Mouse (Mus musculus) lung, adult 2 months (tissue): ENCODE data around the gene Kcnh2. TPM values are rescaled to one million over a fixed set of nuclear protein-coding genes. Genes with fewer than 3 reads are reported as not detected.
A peak's percentile ranks its signal among the peaks of the same experiment; 100 is the strongest.

Experiments
- DNase-seq: peaks from one replicate; pipeline ENCODE4 v3.0.0; 2022
- H3K4me1 ChIP-seq: fragments of 200-500 bp; 2 replicates; pipeline ENCODE4 v1.6.1; 2011; ENCODE audit warnings: low read length; ENCODE audit not compliant: control insufficient read depth, insufficient read depth
- H3K4me3 ChIP-seq: fragments of 200-500 bp; replicated peaks from 2 replicates; pipeline ENCODE3; 2011; ENCODE audit warnings: low read depth, mild to moderate bottlenecking, control low read depth, low read length; ENCODE audit errors: extremely low read depth
- CTCF ChIP-seq: fragments of 200-500 bp; IDR thresholded peaks from 2 replicates; pipeline ENCODE4 v1.5.1; 2011; ENCODE audit warnings: mild to moderate bottlenecking, low read length, control low read depth; ENCODE audit not compliant: insufficient read depth
- POLR2A ChIP-seq: fragments of 200-500 bp; IDR thresholded peaks from 2 replicates; pipeline ENCODE4 v1.6.1; 2011; ENCODE audit warnings: low read depth, mild to moderate bottlenecking, control low read depth, low read length, borderline replicate concordance; ENCODE audit errors: extremely low read depth
- WGBS: fragments of 180-500 bp; shearing (Covaris S2); methylation state at CpG from one replicate; pipeline ENCODE4 v1.1.7; 2018; 5-methylcytosine and 5-hydroxymethylcytosine counted together
- polyA plus RNA-seq: library from polyadenylated mRNA; depleted of rRNA; stranded (reverse); fragments of >200 nt; gene quantifications from 2 replicates; pipeline ENCODE4 v1.2.3, GENCODE M21; 2012

The Kcnh2 gene
- polyA plus RNA-seq, 1 experiment, result 29.5 TPM

DNA sequence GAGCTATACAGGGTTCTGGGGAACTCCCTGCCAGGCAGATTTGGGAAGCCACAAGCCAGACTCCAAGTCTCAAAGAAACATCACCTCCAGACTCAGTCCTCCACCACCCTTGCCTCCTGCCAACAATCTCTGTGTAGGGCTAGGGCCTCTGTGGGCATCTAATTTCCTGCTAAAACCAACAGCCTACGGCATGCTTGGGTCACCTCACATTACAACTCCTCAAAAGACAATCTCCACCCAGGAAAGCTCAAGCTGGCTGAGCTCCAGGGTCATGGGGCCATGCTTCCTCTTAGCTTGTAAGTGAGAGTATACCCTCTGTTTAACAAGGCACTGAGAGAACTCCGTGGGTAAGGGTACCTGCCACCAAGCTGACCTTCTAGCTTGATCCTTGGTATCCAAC, 13.6 kb downstream of the Kcnh2 start:
- Histone ChIP-seq H3K4me1 (peaks cover 3% of the 10 kb centered on the region; the same call in 1 of the 2 replicates), H3K4me3 (no peak overlapping the region)
- WGBS, result 14% methylated on average over 2 of the region's 2 CpGs
- DNase-seq, result no peak
- TF ChIP-seq CTCF, result no peak

- Histone ChIP-seq H3K4me3 (no peak overlapping the region), H3K4me1 (peaks cover 3% of the 10 kb centered on the region; the same call in 1 of the 2 replicates)
- WGBS, result 23% methylated on average over 9 of the region's 9 CpGs
- TF ChIP-seq CTCF, result no peak
- TF ChIP-seq POLR2A, result no peak
- DNase-seq, result no peak
These were observed 14.0 kb downstream of the Kcnh2 start for GRCm38 (mm10) chr5:24337366-24337765.

DNA sequence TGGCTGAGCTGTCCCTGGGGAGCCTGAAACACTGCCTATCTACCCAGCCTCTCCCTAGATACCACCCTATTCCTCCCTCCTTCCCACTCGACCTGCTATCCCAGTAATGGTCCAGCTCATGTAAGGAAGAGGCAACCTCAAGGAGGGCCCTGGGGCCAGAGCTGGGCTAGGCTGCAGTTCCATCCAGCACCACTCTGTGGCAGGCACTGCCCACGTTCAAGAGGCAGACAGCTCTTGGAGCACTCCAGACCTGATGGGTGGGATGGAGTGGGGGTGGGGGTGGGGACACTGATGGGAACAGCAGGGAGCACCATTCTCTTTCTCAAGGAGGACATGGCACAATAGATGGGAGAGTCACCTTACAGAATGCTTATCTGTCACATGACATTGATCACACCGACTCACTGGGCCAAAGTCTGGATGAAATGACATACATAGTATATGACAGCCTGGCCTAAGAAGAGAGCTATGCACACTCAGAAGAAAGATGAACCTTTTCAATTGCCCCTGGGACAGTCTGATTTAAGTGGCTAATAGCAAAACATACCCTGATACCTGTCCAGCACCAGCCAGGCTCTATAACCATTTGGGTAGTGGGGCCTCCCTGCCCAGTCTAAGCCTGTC, 15.4 kb downstream of the Kcnh2 start:
- Histone ChIP-seq H3K4me3 (no peak overlapping the region), H3K4me1 (peaks cover 3% of the 10 kb centered on the region; the same call in 1 of the 2 replicates)
- TF ChIP-seq CTCF (peak; percentile 80), POLR2A (no peak)
- no peak for DNase-seq
- WGBS, result 24% methylated on average over 3 of the region's 3 CpGs

DNA sequence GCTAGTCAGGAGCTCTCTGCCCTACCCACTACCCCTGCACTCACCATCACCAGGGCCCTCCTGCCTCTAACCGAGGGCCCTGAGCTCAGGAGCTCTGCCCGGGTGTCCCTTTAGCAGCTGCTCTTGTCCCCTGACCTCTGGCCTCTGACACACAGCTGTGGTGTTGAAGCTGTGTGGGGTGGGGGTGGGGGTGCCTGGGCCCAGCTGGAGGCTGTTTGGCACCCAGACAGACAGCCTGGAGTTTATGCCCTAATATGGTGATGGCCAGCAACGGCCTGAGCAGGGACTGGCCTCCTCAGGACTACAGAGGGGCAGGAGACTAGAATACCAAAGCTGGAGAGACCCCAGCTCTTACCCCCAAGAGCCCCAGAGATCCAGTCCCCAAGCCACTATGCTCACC, 16.7 kb downstream of the Kcnh2 start:
- no peak for DNase-seq
- peaks cover 3% of the 10 kb centered on the region for H3K4me1 ChIP-seq
- no peak overlapping the region for H3K4me3 ChIP-seq
- TF ChIP-seq POLR2A (no peak), CTCF (no peak)
- 26% methylated on average over 3 of the region's 3 CpGs for WGBS

DNA sequence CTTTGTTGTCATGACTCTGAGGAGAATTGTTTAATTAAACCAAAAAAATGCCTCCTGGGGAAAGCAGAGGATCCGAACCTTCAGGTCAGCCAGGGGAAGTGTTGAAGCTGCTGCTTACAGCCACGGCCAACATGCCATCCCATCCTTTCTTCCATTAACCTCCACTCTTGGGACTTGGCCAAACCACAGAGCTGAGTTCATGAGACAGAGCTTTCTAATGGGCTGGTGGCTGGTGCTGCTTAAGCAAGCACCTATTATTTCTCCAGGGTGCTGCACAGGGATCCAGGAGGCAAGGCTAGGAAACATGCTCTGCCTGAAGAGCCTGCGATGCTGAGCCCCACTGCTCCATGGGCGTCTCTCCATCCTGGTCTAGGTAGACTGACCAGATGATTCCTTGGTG, 19.0 kb downstream of the Kcnh2 start:
- no peak for TF ChIP-seq CTCF
- TF ChIP-seq POLR2A, result no peak
- WGBS, result 76% methylated on average over 4 of the region's 4 CpGs
- H3K4me3 ChIP-seq, result no peak overlapping the region
- H3K4me1 ChIP-seq, result peaks cover 10% of the 10 kb centered on the region
- DNase-seq, result no peak

DNA sequence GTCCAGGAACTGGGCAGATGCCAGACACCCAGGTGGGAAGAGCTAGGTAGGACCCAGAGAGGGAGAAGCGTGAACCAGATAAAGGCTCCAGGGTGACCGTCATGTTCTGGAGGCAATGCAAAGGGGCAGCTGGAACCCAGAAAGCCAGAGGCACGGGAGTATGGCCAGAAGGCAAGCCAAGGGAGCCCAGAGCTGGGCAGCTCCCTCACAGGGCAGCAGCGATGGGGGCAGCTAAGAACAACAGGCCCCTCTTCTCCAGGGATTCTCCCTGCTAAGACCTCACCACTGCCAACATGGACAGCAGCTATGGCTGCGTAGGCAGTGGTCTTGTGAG, 21.5 kb downstream of the Kcnh2 start:
- H3K4me1 ChIP-seq, result peaks cover 10% of the 10 kb centered on the region
- WGBS, result 45% methylated on average over 5 of the region's 5 CpGs
- H3K4me3 ChIP-seq, result no peak overlapping the region
- DNase-seq, result no peak
- no peak for TF ChIP-seq POLR2A
- no peak for TF ChIP-seq CTCF

DNA sequence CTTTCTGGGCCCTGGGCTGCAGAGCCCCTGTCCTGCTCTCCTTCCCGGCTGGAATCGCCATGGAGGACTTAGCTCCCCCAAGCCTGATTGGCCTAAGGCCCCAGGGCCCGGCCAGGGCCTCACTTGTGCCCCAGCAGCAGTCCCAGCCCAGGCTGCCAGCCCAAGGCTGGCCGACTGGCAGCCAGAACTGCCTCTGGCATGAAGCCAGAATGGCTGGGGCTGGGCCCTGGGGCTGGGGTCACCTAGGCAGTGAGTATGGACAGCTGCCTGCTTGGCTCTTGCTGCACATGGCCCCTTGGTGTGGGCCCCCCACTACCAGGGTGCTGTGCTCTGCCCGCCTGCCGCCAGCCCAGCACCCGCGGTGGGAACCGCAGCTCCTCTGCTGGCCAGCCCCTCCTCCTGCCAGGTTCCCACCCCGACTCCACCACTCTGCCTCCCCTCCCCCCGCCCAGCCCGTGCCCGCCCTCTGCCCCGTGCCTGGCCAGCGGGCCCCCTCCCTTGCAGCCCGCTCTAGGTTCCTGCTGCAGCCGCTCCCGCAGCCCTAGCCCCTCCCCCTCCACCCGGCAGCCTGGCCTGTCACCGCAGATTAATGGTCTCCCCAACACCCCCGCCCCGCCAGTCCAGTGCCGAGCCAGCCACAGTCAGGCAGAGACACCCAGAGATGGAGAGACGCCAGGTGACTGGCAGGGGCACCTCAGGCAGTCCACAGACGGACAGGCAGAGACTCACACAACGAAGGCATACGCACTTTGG, 22.0 kb downstream of the Kcnh2 start:
- WGBS, result 8% methylated on average over 27 of the region's 27 CpGs
- Histone ChIP-seq H3K4me1 (peaks cover 10% of the 10 kb centered on the region), H3K4me3 (no peak overlapping the region)
- TF ChIP-seq POLR2A (no peak), CTCF (no peak)
- DNase-seq, result peak; percentile 27

GRCm38 (mm10) chr5:24328813-24329211, 22.6 kb downstream of the Kcnh2 start:
- WGBS, result 66% methylated on average over 6 of the region's 6 CpGs
- DNase-seq, result no peak
- H3K4me3 ChIP-seq, result no peak overlapping the region
- peaks cover 10% of the 10 kb centered on the region for H3K4me1 ChIP-seq
- TF ChIP-seq POLR2A (no peak), CTCF (no peak)

- WGBS, result 36% methylated on average over 4 of the region's 4 CpGs
- Histone ChIP-seq H3K4me1 (peaks cover 10% of the 10 kb centered on the region), H3K4me3 (no peak overlapping the region)
- TF ChIP-seq POLR2A (no peak), CTCF (no peak)
- no peak for DNase-seq
These were observed 24.5 kb downstream of the Kcnh2 start for GRCm38 (mm10) chr5:24326842-24327417.

DNA sequence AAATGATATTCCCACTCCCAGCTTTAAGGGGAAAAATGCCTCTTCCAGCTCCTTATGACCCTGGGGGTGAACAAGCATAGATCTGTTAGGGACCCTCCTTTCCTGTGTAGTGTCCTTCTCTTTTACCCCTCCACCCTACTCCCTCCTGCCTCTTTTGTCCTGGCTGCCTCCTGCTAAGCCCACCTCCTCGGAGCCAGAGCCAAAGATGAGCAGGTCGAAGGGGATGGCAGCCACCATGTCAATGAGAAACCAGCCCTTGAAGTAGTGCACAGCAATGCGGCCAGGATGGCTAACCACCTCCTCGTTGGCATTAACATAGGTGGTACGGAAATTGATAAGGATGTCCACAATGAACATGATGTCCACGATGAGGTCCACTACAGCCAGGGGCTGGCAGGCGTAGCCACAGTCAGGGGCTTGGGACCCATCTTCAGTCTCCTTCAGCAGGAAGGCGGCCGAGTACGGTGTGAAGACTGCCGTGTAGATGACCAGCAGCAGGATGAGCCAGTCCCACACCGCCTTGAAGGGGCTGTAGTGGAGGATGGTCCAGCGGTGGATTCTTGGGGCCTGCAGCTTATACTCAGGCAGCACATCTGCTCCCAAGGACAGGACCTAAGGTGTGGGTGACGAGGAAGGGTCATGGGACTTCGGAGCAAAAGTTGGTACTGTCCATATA, 25.1 kb downstream of the Kcnh2 start:
- DNase-seq, result no peak
- no peak overlapping the region for H3K4me3 ChIP-seq
- H3K4me1 ChIP-seq, result peaks cover 10% of the 10 kb centered on the region
- WGBS, result 86% methylated on average over 15 of the region's 15 CpGs
- no peak for TF ChIP-seq CTCF
- no peak for TF ChIP-seq POLR2A
